Mouse (Mus musculus): ENCODE measurements around the gene Mkln1. TPM values are rescaled to one million over a fixed set of nuclear protein-coding genes. Genes with fewer than 3 reads are reported as not detected.

The Mkln1 gene
- polyA plus RNA-seq, 1 experiment from 2014 or later = 127 TPM

GRCm38 (mm10) chr6:31495122-31495731, 96.7 kb downstream of the Mkln1 start:
- Histone ChIP-seq H3K36me3 (ENCODE audit: insufficient read depth, low read length) (peaks cover 20% of the 10 kb centered on the region), H3K9me3 (ENCODE audit: low read length) (no peaks in the 10 kb centered on the region), H3K4me3 (ENCODE audit: low read depth, low read length) (no peak overlapping the region), H3K4me2 (replicated peaks; ENCODE audit: low read depth, low read length) (no peak overlapping the region), H3K27me3 (replicated peaks; ENCODE audit: insufficient read depth, low read length) (no peaks in the 10 kb centered on the region), H3K4me1 (ENCODE audit: insufficient read depth, low read depth, low read length) (no peaks in the 10 kb centered on the region), H3K27ac (ENCODE audit: low read length) (no peak overlapping the region), H3K9ac (replicated peaks; ENCODE audit: low read depth) (no peak overlapping the region)
- DNase-seq (ENCODE audit: low spot score) (no peak), ATAC-seq (no peak)
- TF ChIP-seq CTCF (IDR thresholded peaks at IDR 0.05) = no peak
- TF ChIP-seq EP300 (IDR thresholded peaks at IDR 0.05) = no peak
- WGBS = 91% methylated on average over 2 of the region's 2 CpGs

DNA sequence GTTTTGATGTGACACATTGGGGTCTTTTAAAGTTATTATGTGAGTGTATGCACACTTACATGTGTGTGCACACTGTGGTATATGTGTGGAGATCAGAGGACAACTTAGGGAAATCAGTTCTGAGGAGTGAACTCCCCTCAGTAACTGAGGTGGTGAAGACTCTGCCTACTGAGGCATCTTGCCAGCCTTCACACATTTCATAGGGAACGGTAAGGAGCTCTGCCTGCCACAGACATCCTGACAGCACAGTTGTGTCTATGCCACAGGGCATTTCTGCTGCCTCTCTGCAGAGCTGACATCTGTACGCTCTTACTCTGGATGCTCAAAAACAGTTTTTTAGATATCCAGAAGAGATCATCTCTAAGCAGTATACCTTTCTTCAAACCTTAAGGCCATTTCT, 97.7 kb downstream of the Mkln1 start:
- DNase-seq (ENCODE audit: low spot score) (no peak), ATAC-seq (no peak)
- TF ChIP-seq EP300 (IDR thresholded peaks at IDR 0.05) (no peak), CTCF (IDR thresholded peaks at IDR 0.05) (no peak)
- H3K27ac ChIP-seq (ENCODE audit: low read length) = no peak overlapping the region
- H3K9me3 ChIP-seq (ENCODE audit: low read length) = no peaks in the 10 kb centered on the region
- no peak overlapping the region for H3K9ac ChIP-seq (replicated peaks; ENCODE audit: low read depth)
- H3K4me1 ChIP-seq (ENCODE audit: insufficient read depth, low read depth, low read length) = no peaks in the 10 kb centered on the region
- peaks cover 16% of the 10 kb centered on the region; the same call in 1 of the 2 replicates for H3K36me3 ChIP-seq (ENCODE audit: insufficient read depth, low read length)
- H3K4me2 ChIP-seq (replicated peaks; ENCODE audit: low read depth, low read length) = no peak overlapping the region
- no peaks in the 10 kb centered on the region for H3K27me3 ChIP-seq (replicated peaks; ENCODE audit: insufficient read depth, low read length)
- no peak overlapping the region for H3K4me3 ChIP-seq (ENCODE audit: low read depth, low read length)
- 82% methylated on average over 2 of the region's 2 CpGs for WGBS

- H3K27ac ChIP-seq (ENCODE audit: low read length) = no peak overlapping the region
- peaks cover 20% of the 10 kb centered on the region for H3K36me3 ChIP-seq (ENCODE audit: insufficient read depth, low read length)
- no peak overlapping the region for H3K4me3 ChIP-seq (ENCODE audit: low read depth, low read length)
- TF ChIP-seq CTCF (IDR thresholded peaks at IDR 0.05) (no peak), EP300 (IDR thresholded peaks at IDR 0.05) (no peak)
- WGBS = 80% methylated on average over 10 of the region's 10 CpGs
- H3K27me3 ChIP-seq (replicated peaks; ENCODE audit: insufficient read depth, low read length) = no peaks in the 10 kb centered on the region
- ATAC-seq (no peak), DNase-seq (ENCODE audit: low spot score) (no peak)
- H3K4me2 ChIP-seq (replicated peaks; ENCODE audit: low read depth, low read length) = no peak overlapping the region
- H3K4me1 ChIP-seq (ENCODE audit: insufficient read depth, low read depth, low read length) = no peaks in the 10 kb centered on the region
- no peak overlapping the region for H3K9ac ChIP-seq (replicated peaks; ENCODE audit: low read depth)
- no peaks in the 10 kb centered on the region for H3K9me3 ChIP-seq (ENCODE audit: low read length)
Observed at GRCm38 (mm10) chr6:31499836-31500235, 101.3 kb downstream of the Mkln1 start.

DNA sequence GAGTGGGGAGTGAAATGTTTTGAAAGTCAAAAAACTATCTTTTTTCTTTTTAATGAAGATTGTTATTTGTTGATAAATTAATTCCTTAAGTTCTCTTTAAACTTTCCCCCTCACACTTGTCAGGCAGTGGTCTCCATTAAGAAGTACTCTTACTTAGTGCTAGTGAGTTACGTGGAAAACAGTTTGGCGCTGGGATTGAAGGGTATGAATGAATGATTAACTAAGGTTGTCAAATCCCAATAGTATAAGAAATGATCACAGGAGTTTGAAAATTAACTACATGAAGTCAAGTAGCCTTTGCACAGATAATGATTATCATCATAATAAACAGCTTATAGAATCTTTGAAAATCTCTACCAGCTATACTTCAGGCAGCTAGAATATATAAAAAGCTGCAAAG, 101.7 kb downstream of the Mkln1 start:
- no peak overlapping the region for H3K4me3 ChIP-seq (ENCODE audit: low read depth, low read length)
- H3K4me2 ChIP-seq (replicated peaks; ENCODE audit: low read depth, low read length) = no peak overlapping the region
- DNase-seq (ENCODE audit: low spot score) (no peak), ATAC-seq (no peak)
- no peak overlapping the region for H3K9ac ChIP-seq (replicated peaks; ENCODE audit: low read depth)
- H3K36me3 ChIP-seq (ENCODE audit: insufficient read depth, low read length) = peaks cover 20% of the 10 kb centered on the region
- H3K27me3 ChIP-seq (replicated peaks; ENCODE audit: insufficient read depth, low read length) = no peaks in the 10 kb centered on the region
- H3K9me3 ChIP-seq (ENCODE audit: low read length) = no peaks in the 10 kb centered on the region
- no peaks in the 10 kb centered on the region for H3K4me1 ChIP-seq (ENCODE audit: insufficient read depth, low read depth, low read length)
- H3K27ac ChIP-seq (ENCODE audit: low read length) = no peak overlapping the region
- WGBS = 77% methylated on average over 2 of the region's 2 CpGs
- no peak for TF ChIP-seq EP300 (IDR thresholded peaks at IDR 0.05)
- no peak for TF ChIP-seq CTCF (IDR thresholded peaks at IDR 0.05)

DNA sequence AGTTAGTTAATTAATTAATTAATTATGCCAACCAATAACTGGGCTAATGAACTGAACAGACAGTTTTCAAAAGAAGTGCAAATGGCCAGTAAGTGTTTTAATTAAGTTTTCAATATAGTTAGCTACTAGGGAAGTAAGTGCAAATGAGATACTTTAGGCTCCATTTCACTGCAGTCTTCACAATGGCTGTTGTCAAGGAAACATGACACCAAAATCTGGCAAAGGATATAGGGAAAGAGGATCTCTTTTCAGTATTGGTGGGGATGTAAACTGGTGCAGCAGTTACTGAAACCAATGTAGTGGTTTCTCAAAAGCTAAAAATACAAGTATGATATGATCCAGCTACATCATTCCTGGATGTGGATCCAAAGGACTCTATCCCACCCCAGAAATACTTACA, 102.2 kb downstream of the Mkln1 start:
- H3K4me3 ChIP-seq (ENCODE audit: low read depth, low read length) = no peak overlapping the region
- no peak overlapping the region for H3K9ac ChIP-seq (replicated peaks; ENCODE audit: low read depth)
- no peaks in the 10 kb centered on the region for H3K9me3 ChIP-seq (ENCODE audit: low read length)
- H3K4me1 ChIP-seq (ENCODE audit: insufficient read depth, low read depth, low read length) = no peaks in the 10 kb centered on the region
- no peaks in the 10 kb centered on the region for H3K27me3 ChIP-seq (replicated peaks; ENCODE audit: insufficient read depth, low read length)
- TF ChIP-seq CTCF (IDR thresholded peaks at IDR 0.05) (no peak), EP300 (IDR thresholded peaks at IDR 0.05) (no peak)
- H3K36me3 ChIP-seq (ENCODE audit: insufficient read depth, low read length) = peaks cover 19% of the 10 kb centered on the region
- no peak overlapping the region for H3K4me2 ChIP-seq (replicated peaks; ENCODE audit: low read depth, low read length)
- ATAC-seq = no peak
- no peak for DNase-seq (ENCODE audit: low spot score)
- H3K27ac ChIP-seq (ENCODE audit: low read length) = no peak overlapping the region

DNA sequence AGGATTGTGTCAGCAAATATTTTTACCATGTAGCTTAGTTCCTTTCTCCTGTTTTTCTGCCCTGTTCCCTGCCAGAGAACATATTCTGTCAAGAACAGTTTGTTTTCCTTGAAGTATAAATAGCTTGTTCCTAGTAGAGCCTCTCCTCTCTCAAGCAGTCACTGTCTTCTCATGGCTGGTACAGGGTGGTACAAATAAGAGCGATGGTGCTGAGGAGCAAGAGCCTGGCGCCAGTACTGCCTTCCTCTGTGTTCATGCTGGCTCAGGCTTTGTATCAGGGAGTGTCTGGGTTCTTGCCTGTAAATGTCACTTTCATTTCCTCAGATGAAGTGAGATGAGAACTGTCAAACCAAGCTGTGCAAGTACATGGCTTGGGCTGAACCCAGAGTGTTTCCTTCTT, 104.1 kb downstream of the Mkln1 start:
- no peaks in the 10 kb centered on the region for H3K27me3 ChIP-seq (replicated peaks; ENCODE audit: insufficient read depth, low read length)
- 76% methylated on average over 2 of the region's 2 CpGs for WGBS
- H3K36me3 ChIP-seq (ENCODE audit: insufficient read depth, low read length) = peaks cover 6% of the 10 kb centered on the region; the same call in 1 of the 2 replicates
- H3K4me2 ChIP-seq (replicated peaks; ENCODE audit: low read depth, low read length) = no peak overlapping the region
- DNase-seq (ENCODE audit: low spot score) (peak; percentile 18), ATAC-seq (peak; percentile 60)
- no peak overlapping the region for H3K4me3 ChIP-seq (ENCODE audit: low read depth, low read length)
- no peaks in the 10 kb centered on the region for H3K9me3 ChIP-seq (ENCODE audit: low read length)
- no peak overlapping the region for H3K9ac ChIP-seq (replicated peaks; ENCODE audit: low read depth)
- H3K27ac ChIP-seq (ENCODE audit: low read length) = no peak overlapping the region
- TF ChIP-seq CTCF (IDR thresholded peaks at IDR 0.05) (no peak), EP300 (IDR thresholded peaks at IDR 0.05) (peak; percentile 53; the same call in 1 of the 2 replicates)
- no peaks in the 10 kb centered on the region for H3K4me1 ChIP-seq (ENCODE audit: insufficient read depth, low read depth, low read length)
